Mouse (Mus musculus): ENCODE results near the gene Nepro. TPM values are rescaled to one million over a fixed set of nuclear protein-coding genes. Genes with fewer than 3 reads are reported as not detected.
A peak's percentile ranks its signal among the peaks of the same experiment; 100 is the strongest.

Gene Nepro
- polyA plus RNA-seq, 1 experiment from 2014 or later: 10.0 TPM

GRCm38 (mm10) chr16:44734059-44734458 lies 10.0 kb downstream of the Nepro start:
- Histone ChIP-seq H3K9me3 (ENCODE audit: control insufficient read depth, low read depth, low read length) (no peaks in the 10 kb centered on the region), H3K4me1 (ENCODE audit: control insufficient read depth, insufficient read depth, low read length) (no peaks in the 10 kb centered on the region), H3K27ac (ENCODE audit: low read length) (no peak overlapping the region), H3K4me3 (ENCODE audit: low read depth, low read length) (no peak overlapping the region), H3K4me2 (replicated peaks; ENCODE audit: low read depth, low read length) (no peak overlapping the region), H3K27me3 (ENCODE audit: control insufficient read depth, insufficient read depth, low read length) (no peaks in the 10 kb centered on the region), H3K36me3 (ENCODE audit: control insufficient read depth, insufficient read depth, low read length) (peaks cover 76% of the 10 kb centered on the region), H3K9ac (replicated peaks; ENCODE audit: low read depth, low read length) (no peak overlapping the region)
- no peak for ATAC-seq (ENCODE audit: insufficient number of reproducible peaks, insufficient read depth, low FRiP score, low read depth)
- WGBS: 83% methylated on average over 3 of the region's 3 CpGs

GRCm38 (mm10) chr16:44735676-44736075 lies 11.6 kb downstream of the Nepro start:
- H3K9ac ChIP-seq (replicated peaks; ENCODE audit: low read depth, low read length): no peak overlapping the region

GRCm38 (mm10) chr16:44736118-44736517 lies 12.0 kb downstream of the Nepro start:
- ATAC-seq (ENCODE audit: insufficient number of reproducible peaks, insufficient read depth, low FRiP score, low read depth): no peak
- Histone ChIP-seq H3K36me3 (ENCODE audit: control insufficient read depth, insufficient read depth, low read length) (peaks cover 71% of the 10 kb centered on the region), H3K4me2 (replicated peaks; ENCODE audit: low read depth, low read length) (no peak overlapping the region), H3K9me3 (ENCODE audit: control insufficient read depth, low read depth, low read length) (no peaks in the 10 kb centered on the region), H3K27me3 (ENCODE audit: control insufficient read depth, insufficient read depth, low read length) (no peaks in the 10 kb centered on the region), H3K27ac (ENCODE audit: low read length) (no peak overlapping the region), H3K9ac (replicated peaks; ENCODE audit: low read depth, low read length) (no peak overlapping the region), H3K4me3 (ENCODE audit: low read depth, low read length) (no peak overlapping the region), H3K4me1 (ENCODE audit: control insufficient read depth, insufficient read depth, low read length) (no peaks in the 10 kb centered on the region)
- 73% methylated on average over 4 of the region's 4 CpGs for WGBS

More at GRCm38 (mm10) chr16:44735676-44736075, 11.6 kb downstream of the Nepro start:
- no peaks in the 10 kb centered on the region for H3K9me3 ChIP-seq (ENCODE audit: control insufficient read depth, low read depth, low read length)
- H3K36me3 ChIP-seq (ENCODE audit: control insufficient read depth, insufficient read depth, low read length): peaks cover 72% of the 10 kb centered on the region
- no peak overlapping the region for H3K4me3 ChIP-seq (ENCODE audit: low read depth, low read length)
- WGBS: 91% methylated on average over 5 of the region's 5 CpGs
- no peak overlapping the region for H3K27ac ChIP-seq (ENCODE audit: low read length)
- H3K4me2 ChIP-seq (replicated peaks; ENCODE audit: low read depth, low read length): no peak overlapping the region
- H3K4me1 ChIP-seq (ENCODE audit: control insufficient read depth, insufficient read depth, low read length): no peaks in the 10 kb centered on the region
- no peak for ATAC-seq (ENCODE audit: insufficient number of reproducible peaks, insufficient read depth, low FRiP score, low read depth)
- no peaks in the 10 kb centered on the region for H3K27me3 ChIP-seq (ENCODE audit: control insufficient read depth, insufficient read depth, low read length)

GRCm38 (mm10) chr16:44742753-44743152 lies 18.7 kb downstream of the Nepro start:
- Histone ChIP-seq H3K36me3 (ENCODE audit: control insufficient read depth, insufficient read depth, low read length) (peaks cover 28% of the 10 kb centered on the region), H3K27me3 (ENCODE audit: control insufficient read depth, insufficient read depth, low read length) (no peaks in the 10 kb centered on the region), H3K9ac (replicated peaks; ENCODE audit: low read depth, low read length) (no peak overlapping the region), H3K4me1 (ENCODE audit: control insufficient read depth, insufficient read depth, low read length) (peaks cover 11% of the 10 kb centered on the region), H3K9me3 (ENCODE audit: control insufficient read depth, low read depth, low read length) (no peaks in the 10 kb centered on the region), H3K27ac (ENCODE audit: low read length) (no peak overlapping the region), H3K4me2 (replicated peaks; ENCODE audit: low read depth, low read length) (no peak overlapping the region), H3K4me3 (ENCODE audit: low read depth, low read length) (no peak overlapping the region)
- WGBS: 94% methylated on average over 1 of the region's 1 CpGs
- no peak for ATAC-seq (ENCODE audit: insufficient number of reproducible peaks, insufficient read depth, low FRiP score, low read depth)

- Histone ChIP-seq H3K27me3 (ENCODE audit: control insufficient read depth, insufficient read depth, low read length) (no peaks in the 10 kb centered on the region), H3K4me3 (ENCODE audit: low read depth, low read length) (peak overlapping the region; percentile 81), H3K9me3 (ENCODE audit: control insufficient read depth, low read depth, low read length) (no peaks in the 10 kb centered on the region), H3K4me2 (replicated peaks; ENCODE audit: low read depth, low read length) (peak overlapping the region; percentile 63), H3K27ac (ENCODE audit: low read length) (peak overlapping the region; percentile 96), H3K4me1 (ENCODE audit: control insufficient read depth, insufficient read depth, low read length) (peaks cover 11% of the 10 kb centered on the region), H3K36me3 (ENCODE audit: control insufficient read depth, insufficient read depth, low read length) (peaks cover 12% of the 10 kb centered on the region), H3K9ac (replicated peaks; ENCODE audit: low read depth, low read length) (peak overlapping the region; percentile 77)
- 7% methylated on average over 14 of the region's 14 CpGs for WGBS
- peak; percentile 29; the same call in 1 of the 2 replicates for ATAC-seq (ENCODE audit: insufficient number of reproducible peaks, insufficient read depth, low FRiP score, low read depth)
These were observed 21.4 kb downstream of the Nepro start for GRCm38 (mm10) chr16:44745471-44745865.

- under 1% methylated on average over 47 of the region's 47 CpGs for WGBS
- ATAC-seq (ENCODE audit: insufficient number of reproducible peaks, insufficient read depth, low FRiP score, low read depth): peak; percentile 95
These were observed 21.9 kb downstream of the Nepro start, which contains the start of gene Gtpbp8 for GRCm38 (mm10) chr16:44745866-44746562. Gene Gtpbp8, minus strand, starts transcription at chr16:44746363.

GRCm38 (mm10) chr16:44748007-44748406 lies 23.9 kb downstream of the Nepro start:
- ATAC-seq (ENCODE audit: insufficient number of reproducible peaks, insufficient read depth, low FRiP score, low read depth): no peak
- H3K36me3 ChIP-seq (ENCODE audit: control insufficient read depth, insufficient read depth, low read length): no peaks in the 10 kb centered on the region
- H3K9me3 ChIP-seq (ENCODE audit: control insufficient read depth, low read depth, low read length): no peaks in the 10 kb centered on the region
- no peaks in the 10 kb centered on the region for H3K27me3 ChIP-seq (ENCODE audit: control insufficient read depth, insufficient read depth, low read length)
- WGBS: 54% methylated on average over 3 of the region's 3 CpGs
- no peak overlapping the region for H3K4me2 ChIP-seq (replicated peaks; ENCODE audit: low read depth, low read length)
- H3K9ac ChIP-seq (replicated peaks; ENCODE audit: low read depth, low read length): no peak overlapping the region
- H3K27ac ChIP-seq (ENCODE audit: low read length): no peak overlapping the region
- H3K4me3 ChIP-seq (ENCODE audit: low read depth, low read length): no peak overlapping the region
- H3K4me1 ChIP-seq (ENCODE audit: control insufficient read depth, insufficient read depth, low read length): peaks cover 11% of the 10 kb centered on the region

More at GRCm38 (mm10) chr16:44745866-44746562, 21.9 kb downstream of the Nepro start, which contains the start of gene Gtpbp8:
- Histone ChIP-seq H3K4me1 (ENCODE audit: control insufficient read depth, insufficient read depth, low read length) (peaks cover 11% of the 10 kb centered on the region), H3K4me3 (ENCODE audit: low read depth, low read length) (peak within 1 kb of the TSS; percentile 81), H3K9me3 (ENCODE audit: control insufficient read depth, low read depth, low read length) (no peaks in the 10 kb centered on the region), H3K36me3 (ENCODE audit: control insufficient read depth, insufficient read depth, low read length) (peaks cover 8% of the 10 kb centered on the region), H3K27me3 (ENCODE audit: control insufficient read depth, insufficient read depth, low read length) (no peaks in the 10 kb centered on the region), H3K9ac (replicated peaks; ENCODE audit: low read depth, low read length) (peak within 1 kb of the TSS; percentile 77), H3K4me2 (replicated peaks; ENCODE audit: low read depth, low read length) (peak within 1 kb of the TSS; percentile 63), H3K27ac (ENCODE audit: low read length) (peak within 1 kb of the TSS; percentile 96)

GRCm38 (mm10) chr16:44757700-44758099 lies 33.6 kb downstream of the Nepro start:
- no peaks in the 10 kb centered on the region for H3K4me1 ChIP-seq (ENCODE audit: control insufficient read depth, insufficient read depth, low read length)
- no peaks in the 10 kb centered on the region for H3K9me3 ChIP-seq (ENCODE audit: control insufficient read depth, low read depth, low read length)
- 68% methylated on average over 8 of the region's 8 CpGs for WGBS
- no peak overlapping the region for H3K4me3 ChIP-seq (ENCODE audit: low read depth, low read length)
- H3K27me3 ChIP-seq (ENCODE audit: control insufficient read depth, insufficient read depth, low read length): no peaks in the 10 kb centered on the region
- H3K9ac ChIP-seq (replicated peaks; ENCODE audit: low read depth, low read length): no peak overlapping the region
- H3K4me2 ChIP-seq (replicated peaks; ENCODE audit: low read depth, low read length): no peak overlapping the region
- no peaks in the 10 kb centered on the region for H3K36me3 ChIP-seq (ENCODE audit: control insufficient read depth, insufficient read depth, low read length)
- no peak for ATAC-seq (ENCODE audit: insufficient number of reproducible peaks, insufficient read depth, low FRiP score, low read depth)
- no peak overlapping the region for H3K27ac ChIP-seq (ENCODE audit: low read length)
